Mouse (Mus musculus) ES-E14 (cell line): Measurements from ENCODE around the gene Evpl. TPM values are rescaled to one million over a fixed set of nuclear protein-coding genes. Genes with fewer than 3 reads are reported as not detected.
A peak's percentile ranks its signal among the peaks of the same experiment; 100 is the strongest.

Experiments used
- DNase-seq: peaks from one replicate; pipeline ENCODE4 v3.0.0-alpha.2; 2013; ENCODE audit warnings: low read depth, low spot score
- H3K27ac ChIP-seq: 2 replicates; pipeline ENCODE4 v1.5.1; 2012; ENCODE audit warnings: low read depth, mild to moderate bottlenecking, low read length, moderate library complexity, mixed read lengths; ENCODE audit not compliant: poor library complexity, insufficient read depth, severe bottlenecking
- H3K36me3 ChIP-seq: 2 replicates; pipeline ENCODE4 v1.6.1; 2012; ENCODE audit warnings: mild to moderate bottlenecking, low read length, moderate library complexity, mixed read lengths; ENCODE audit not compliant: control insufficient read depth, poor library complexity, insufficient read depth, severe bottlenecking
- H3K4me1 ChIP-seq, 2 experiments: fragments of 150-350 bp in 1 of 2; sonication (generic) in 1 of 2; 2 replicates each; pipeline ENCODE4 v1.6.1; 2012; ENCODE audit warnings: low read length in 2 of 2, mild to moderate bottlenecking in 1 of 2, mixed read lengths in 1 of 2; ENCODE audit not compliant: control insufficient read depth in 2 of 2, insufficient read depth in 2 of 2, poor library complexity in 1 of 2
- H3K4me3 ChIP-seq, 2 experiments: fragments of 150-350 bp in 1 of 2; sonication (generic) in 1 of 2; 2 replicates each; pipeline ENCODE4 v1.5.1; 2012; ENCODE audit warnings: low read length in 2 of 2, low read depth in 1 of 2, mild to moderate bottlenecking in 1 of 2, mixed read lengths in 1 of 2; ENCODE audit not compliant: insufficient read depth in 1 of 2, poor library complexity in 1 of 2, severe bottlenecking in 1 of 2
- H3K9ac ChIP-seq: 2 replicates; pipeline ENCODE4 v1.6.1; 2012; ENCODE audit warnings: low read depth, mild to moderate bottlenecking, low read length, mixed read lengths; ENCODE audit not compliant: poor library complexity, insufficient read depth, severe bottlenecking
- H3K9me3 ChIP-seq: fragments of 150-350 bp; sonication (generic); 2 replicates; pipeline ENCODE4 v1.6.1; 2012; ENCODE audit warnings: low read depth, mild to moderate bottlenecking, low read length; ENCODE audit not compliant: control insufficient read depth, insufficient read depth
- CHD2 ChIP-seq: IDR thresholded peaks from 2 replicates; pipeline ENCODE4 v1.6.1; 2014; ENCODE audit warnings: mild to moderate bottlenecking, low read depth, low read length, inconsistent platforms
- HCFC1 ChIP-seq: IDR thresholded peaks from 2 replicates; pipeline ENCODE4 v1.6.1; 2012; ENCODE audit warnings: low read length, inconsistent platforms, borderline replicate concordance; ENCODE audit not compliant: insufficient read depth
- MAFK ChIP-seq: IDR thresholded peaks from 2 replicates; pipeline ENCODE4 v1.6.1; 2014; ENCODE audit warnings: mild to moderate bottlenecking, low read depth, low read length, inconsistent platforms; ENCODE audit not compliant: insufficient read depth
- ZC3H11A ChIP-seq: IDR thresholded peaks from 2 replicates; pipeline ENCODE4 v1.6.1; 2012; ENCODE audit warnings: low read depth, mild to moderate bottlenecking, inconsistent platforms, low read length, borderline replicate concordance
- ZNF384 ChIP-seq: IDR thresholded peaks from 2 replicates; pipeline ENCODE4 v1.6.1; 2012; ENCODE audit warnings: low read depth, low read length, inconsistent platforms
- in situ Hi-C, 2 experiments: fragments of 600-800 bp; cut with MboI; formaldehyde crosslinking; loops; one replicate each; pipeline ENCODE4 v1.15.1; 2025; ENCODE audit warnings: low sequenced_read_pairs in 2 of 2, inconsistent platforms in 1 of 2; ENCODE audit not compliant: unreplicated experiment in 2 of 2
- total RNA-seq: library from RNA; depleted of rRNA; stranded (reverse); fragments of 300-350 nt; gene quantifications from 2 replicates; pipeline ENCODE4 v1.2.3, GENCODE M21; 2012

The Evpl gene
- total RNA-seq, 1 experiment, result 2.9 TPM

DNA sequence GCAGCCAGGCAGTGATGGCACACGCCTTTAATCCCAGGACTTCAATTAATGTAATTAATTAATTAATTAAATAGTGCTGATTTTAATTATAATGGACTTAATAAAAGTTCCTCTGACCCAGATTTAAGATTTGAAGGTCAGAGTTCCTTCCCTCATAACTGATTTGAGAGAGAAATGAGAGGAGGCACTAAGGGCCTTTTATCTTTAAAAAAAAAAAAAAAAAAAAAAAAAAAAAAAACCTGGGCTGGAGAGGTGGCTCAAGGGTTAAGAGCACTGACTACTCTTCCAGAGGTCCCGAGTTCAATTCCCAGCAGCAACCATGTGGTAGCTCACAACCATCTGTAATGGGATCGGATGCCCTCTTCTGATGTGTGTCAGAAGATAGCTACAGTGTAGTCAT, 29.2 kb downstream of the Evpl start:
- Histone ChIP-seq H3K4me3 (no peak overlapping the region), H3K9me3 (no peaks in the 10 kb centered on the region), H3K27ac (no peak overlapping the region), H3K9ac (no peak overlapping the region), H3K4me1 (peaks cover 0 to 10% of the 10 kb centered on the region in 2 experiments; a peak in 1 of 4 replicates), H3K36me3 (no peaks in the 10 kb centered on the region; the same call in 1 of the 2 replicates)
- no peak for DNase-seq
- TF ChIP-seq HCFC1, result no peak
- no peak for TF ChIP-seq CHD2
- TF ChIP-seq ZC3H11A, result no peak
- TF ChIP-seq MAFK, result no peak
- TF ChIP-seq ZNF384, result peak; percentile 70; the same call in 1 of the 2 replicates
- in situ Hi-C loops, result no loop called here

DNA sequence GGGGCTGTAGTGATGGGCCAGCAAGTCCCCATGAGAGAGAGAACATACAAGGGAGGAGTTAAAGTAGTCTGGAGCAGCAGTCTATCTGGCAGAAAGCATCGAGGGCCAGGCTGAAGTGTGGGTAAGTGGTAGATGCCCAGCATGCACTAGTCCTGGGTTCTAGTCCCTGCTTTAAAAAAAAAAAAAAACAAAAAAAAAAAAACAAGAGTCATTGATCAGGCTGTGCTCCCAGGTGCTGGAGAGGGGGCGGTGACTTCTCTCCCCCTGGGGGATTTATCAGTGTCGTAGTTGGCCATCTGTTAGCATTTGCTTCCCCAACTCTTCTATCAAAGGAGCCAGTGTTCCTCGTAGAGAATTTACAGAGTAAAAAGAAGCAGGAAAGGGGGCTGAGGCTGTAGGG, 31.2 kb downstream of the Evpl start:
- Histone ChIP-seq H3K9ac (no peak overlapping the region), H3K4me3 (no peak overlapping the region), H3K4me1 (peaks cover 0 to 7% of the 10 kb centered on the region in 2 experiments; a peak in 1 of 4 replicates), H3K9me3 (no peaks in the 10 kb centered on the region), H3K27ac (no peak overlapping the region), H3K36me3 (no peaks in the 10 kb centered on the region; the same call in 1 of the 2 replicates)
- DNase-seq, result no peak
- TF ChIP-seq MAFK (no peak), ZC3H11A (no peak), CHD2 (no peak), HCFC1 (no peak), ZNF384 (no peak)
- in situ Hi-C loops, result no loop called here

DNA sequence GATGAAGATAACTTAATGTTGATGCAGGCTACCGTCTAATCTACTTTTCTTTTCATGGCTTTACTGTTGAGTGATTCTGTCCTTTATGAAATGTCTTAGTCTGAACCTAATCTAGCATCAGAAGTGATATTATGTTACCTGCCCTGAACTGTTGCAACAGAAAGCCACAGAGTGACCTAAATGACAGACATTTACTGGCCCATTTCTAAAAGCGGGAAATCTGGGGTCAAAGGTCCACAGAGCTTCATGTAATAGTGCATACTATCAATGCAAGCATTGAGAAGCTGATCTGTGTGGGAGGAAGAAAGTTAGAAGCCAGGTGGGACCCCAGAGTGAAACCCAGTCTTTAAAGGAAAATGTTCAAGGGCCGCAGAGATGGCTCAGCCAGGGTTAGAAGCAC, 34.7 kb downstream of the Evpl start:
- TF ChIP-seq ZC3H11A (no peak), ZNF384 (no peak), CHD2 (no peak), MAFK (no peak), HCFC1 (no peak)
- no peaks in the 10 kb centered on the region; the same call in 1 of the 2 replicates for H3K36me3 ChIP-seq
- H3K9ac ChIP-seq, result no peak overlapping the region
- H3K4me3 ChIP-seq, result no peak overlapping the region
- in situ Hi-C loops, result no loop called here
- H3K4me1 ChIP-seq, result peaks cover 0 to 3% of the 10 kb centered on the region in 2 experiments; a peak in 1 of 4 replicates
- no peak for DNase-seq
- no peaks in the 10 kb centered on the region for H3K9me3 ChIP-seq
- no peak overlapping the region for H3K27ac ChIP-seq

- Histone ChIP-seq H3K4me1 (peaks cover 0 to 3% of the 10 kb centered on the region in 2 experiments; a peak in 1 of 4 replicates), H3K4me3 (no peak overlapping the region), H3K9ac (no peak overlapping the region), H3K36me3 (no peaks in the 10 kb centered on the region; the same call in 1 of the 2 replicates), H3K9me3 (no peaks in the 10 kb centered on the region), H3K27ac (no peak overlapping the region)
- no peak for DNase-seq
- in situ Hi-C loops, result no loop called here
- TF ChIP-seq ZNF384 (no peak), ZC3H11A (no peak), CHD2 (no peak), HCFC1 (no peak), MAFK (no peak)
These were observed 36.7 kb downstream of the Evpl start for GRCm38 (mm10) chr11:116201151-116201550.
